Mouse (Mus musculus) embryonic fibroblast, embryonic 13.5 days (primary cell): ENCODE results near the gene Herc2.

Experiments
- CTCF ChIP-seq: IDR thresholded peaks from 2 replicates; pipeline ENCODE4 v1.5.1; 2011; ENCODE audit warnings: mild to moderate bottlenecking, control low read depth, low read length, moderate library complexity, borderline replicate concordance; ENCODE audit not compliant: insufficient read depth
- POLR2A ChIP-seq: IDR thresholded peaks from 2 replicates; pipeline ENCODE4 v1.6.1; 2011; ENCODE audit warnings: low read depth, mild to moderate bottlenecking, control low read depth, low read length, moderate library complexity

DNA sequence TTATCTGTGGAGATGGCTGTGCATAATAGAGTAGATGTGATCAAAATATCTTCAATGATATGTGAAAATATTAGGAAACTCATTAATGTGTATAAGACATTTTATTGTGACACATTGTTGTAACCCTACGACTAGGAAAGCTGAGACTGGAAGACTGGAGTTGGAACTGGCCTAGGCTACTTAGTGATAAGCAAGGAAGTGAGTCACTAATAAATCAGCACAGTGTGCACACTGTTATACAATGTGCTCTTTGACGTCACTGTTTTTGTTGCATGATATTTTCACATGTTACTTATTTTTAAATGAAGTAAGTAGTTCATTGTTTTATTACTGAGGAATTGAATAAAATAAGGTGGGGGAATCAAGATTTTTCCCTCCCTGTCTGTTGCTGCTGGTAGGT is 16.1 kb downstream of the Herc2 start:
- TF ChIP-seq POLR2A (no peak), CTCF (no peak)
